11 mouse cellular contexts compared by ENCODE assay signal in the genomic region with DNA sequence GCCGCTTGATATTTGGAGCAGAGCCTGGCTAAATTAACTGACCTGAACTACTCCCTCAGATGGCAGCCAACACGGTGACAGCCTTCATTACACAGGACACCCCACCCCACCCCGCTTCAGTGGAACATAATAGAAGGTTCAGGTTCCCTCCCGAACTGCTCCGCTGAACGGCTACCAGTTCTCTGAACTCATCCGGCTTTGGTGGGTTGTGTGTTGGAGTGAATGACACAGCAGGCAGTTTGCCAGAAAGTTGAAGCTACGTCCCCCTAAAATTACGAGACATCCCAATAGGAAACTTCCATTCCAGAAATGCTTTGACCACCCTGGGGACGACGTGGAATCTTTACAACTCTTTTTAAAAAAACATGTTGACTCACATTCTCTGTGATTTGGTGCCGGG. TPM values are rescaled to one million over a fixed set of nuclear protein-coding genes. Genes with fewer than 3 reads are reported as not detected.
DNase-seq lines count a peak whose midpoint lies in the region; ATAC-seq lines count a peak whose summit lies in the region.
"Had no signal": no experiment of that assay in that cellular context is flagged by ENCODE, and none has a peak within 500 bp of the region (broad histone marks: within the 10 kb centered on the region; RNA-seq: fewer than 3 reads in every experiment).

No protein-coding gene starts in this region.

- H3K4me3 ChIP-seq in embryonic facial prominence, embryonic 12.5 days, result no peak overlapping the region
- H3K4me3 ChIP-seq in limb, embryonic 11.5 days (ENCODE audit: low read depth, low read length), result no peak overlapping the region
- no peak overlapping the region for H3K4me3 ChIP-seq in liver, embryonic 11.5 days (ENCODE audit: low read depth, low read length)
- H3K4me3 ChIP-seq: heart, embryonic 12.5 days; myocyte had no signal

- H3K27ac ChIP-seq in embryonic facial prominence, embryonic 12.5 days, result no peak overlapping the region
- no peak overlapping the region for H3K27ac ChIP-seq in limb, embryonic 11.5 days (replicated peaks; ENCODE audit: low read depth, low read length)
- H3K27ac ChIP-seq in liver, embryonic 11.5 days (ENCODE audit: low read depth, low read length), result no peak overlapping the region

- H3K9me3 ChIP-seq in embryonic facial prominence, embryonic 12.5 days, result no peaks in the 10 kb centered on the region
- no peaks in the 10 kb centered on the region for H3K9me3 ChIP-seq in limb, embryonic 11.5 days (ENCODE audit: control insufficient read depth, low read length)
- no peaks in the 10 kb centered on the region for H3K9me3 ChIP-seq in liver, embryonic 11.5 days (ENCODE audit: control insufficient read depth, low read length)

- H3K27me3 ChIP-seq in embryonic facial prominence, embryonic 12.5 days, result no peaks in the 10 kb centered on the region
- H3K27me3 ChIP-seq in limb, embryonic 11.5 days (ENCODE audit: control insufficient read depth, insufficient read depth, low read length), result no peaks in the 10 kb centered on the region
- H3K27me3 ChIP-seq in liver, embryonic 11.5 days (replicated peaks; ENCODE audit: control insufficient read depth, insufficient read depth, low read length), result no peaks in the 10 kb centered on the region
- H3K27me3 ChIP-seq: heart, embryonic 12.5 days had no signal

- H3K4me1 ChIP-seq in embryonic facial prominence, embryonic 12.5 days, result peaks cover 17% of the 10 kb centered on the region
- peaks cover 13% of the 10 kb centered on the region for H3K4me1 ChIP-seq in limb, embryonic 11.5 days (ENCODE audit: control insufficient read depth, insufficient read depth, low read length)
- no peaks in the 10 kb centered on the region for H3K4me1 ChIP-seq in liver, embryonic 11.5 days (replicated peaks; ENCODE audit: control insufficient read depth, insufficient read depth, low read length)
- H3K4me1 ChIP-seq: heart, embryonic 12.5 days had no signal

- WGBS in embryonic facial prominence, embryonic 12.5 days, result 26% methylated on average over 12 of the region's 12 CpGs
- 59% methylated on average over 12 of the region's 12 CpGs for WGBS in limb, embryonic 11.5 days
- 88% methylated on average over 12 of the region's 12 CpGs for WGBS in liver, embryonic 11.5 days

- H3K4me2 ChIP-seq in embryonic facial prominence, embryonic 12.5 days (replicated peaks), result no peak overlapping the region
- H3K4me2 ChIP-seq in limb, embryonic 11.5 days (ENCODE audit: low read depth, severe bottlenecking), result no peak overlapping the region
- H3K4me2 ChIP-seq in liver, embryonic 11.5 days, result no peak overlapping the region
- H3K4me2 ChIP-seq: heart, embryonic 12.5 days had no signal

- peak; percentile 43 for DNase-seq in heart, postnatal 4 days
- DNase-seq in heart, postnatal 25 days (ENCODE audit: low spot score), result no peak
- peak; percentile 68 for DNase-seq in Muller cell, postnatal 12 days (ENCODE audit: inconsistent ontology term)
- DNase-seq in limb, embryonic 11.5 days (ENCODE audit: low spot score), result peak; percentile 24
- no peak for DNase-seq in liver, embryonic 11.5 days (ENCODE audit: low spot score)
- DNase-seq: cerebellum, adult 9-10 months; layer of hippocampus, postnatal 36 days had no signal

- intact Hi-C loops in heart, postnatal 25 days (cut with DNase I), result no loop called here

- peaks cover 7% of the 10 kb centered on the region for H3K36me3 ChIP-seq in embryonic facial prominence, embryonic 12.5 days
- H3K36me3 ChIP-seq in limb, embryonic 11.5 days (ENCODE audit: control insufficient read depth, insufficient read depth, low read length), result peaks cover 2% of the 10 kb centered on the region; the same call in 1 of the 2 replicates
- H3K36me3 ChIP-seq in liver, embryonic 11.5 days (ENCODE audit: control insufficient read depth, insufficient read depth, low read length), result no peaks in the 10 kb centered on the region

- 0 out of 2 replicates have a peak, but pooled peaks have one; percentile 74 for ATAC-seq in embryonic facial prominence, embryonic 12.5 days (ENCODE audit: insufficient number of reproducible peaks, insufficient read depth, low FRiP score, low TSS enrichment)
- ATAC-seq in limb, embryonic 11.5 days (ENCODE audit: insufficient number of reproducible peaks, low FRiP score, low TSS enrichment, low read depth), result no peak
- ATAC-seq in erythroblast, adult 5-6 weeks (replicated peaks; ENCODE audit: low FRiP score, poor library complexity, severe bottlenecking), result no peak
- ATAC-seq in liver, embryonic 11.5 days (replicated peaks; ENCODE audit: low FRiP score), result no peak

- no peak overlapping the region for H3K9ac ChIP-seq in embryonic facial prominence, embryonic 12.5 days
- no peak overlapping the region for H3K9ac ChIP-seq in limb, embryonic 11.5 days (ENCODE audit: low read length)
- no peak overlapping the region for H3K9ac ChIP-seq in liver, embryonic 11.5 days (ENCODE audit: low read depth, low read length)
- H3K9ac ChIP-seq: heart, embryonic 12.5 days had no signal

RNA-seq across cellular contexts. Expression of a gene that starts 53.8 kb away (rescaled TPM):
- 10 to 100 TPM; 30.8 to 34.7 TPM for total RNA-seq in heart, postnatal 4 days (2021)
- total RNA-seq in heart, postnatal 25 days (2021), result 10 to 100 TPM; 18.8 to 24.9 TPM
- polyA plus RNA-seq in embryonic facial prominence, embryonic 12.5 days (2016; fragmentation: Nextera tagmentation; extraction: Ambion mirVana), result 77.3 and 79.9 TPM in 2 replicates
- polyA plus RNA-seq in limb, embryonic 11.5 days (2014; fragmentation: Nextera tagmentation; extraction: Ambion mirVana), result 50.4 and 55.7 TPM in 2 replicates
- total RNA-seq in erythroblast, adult 5-6 weeks (2015; ENCODE audit: low replicate concordance), result 51.8 and 62.8 TPM in 2 replicates
- total RNA-seq in erythroblast, adult 5-6 weeks (2017; ENCODE audit: low replicate concordance), result 59.9 and 77.1 TPM in 2 replicates
- 40.8 and 46.4 TPM in 2 replicates for polyA plus RNA-seq in liver, embryonic 11.5 days (2014; fragmentation: Nextera tagmentation; extraction: Ambion mirVana)

Comparison
In these comparisons a context has a peak if more than half of its experiments do, and no peak if none do; other contexts are left out.
1. DNase-seq: peak in heart, postnatal 4 days (single experiment), Muller cell, postnatal 12 days (single experiment) and limb, embryonic 11.5 days (single experiment); none in heart, postnatal 25 days (single experiment) and liver, embryonic 11.5 days (single experiment).